Mouse (Mus musculus): ENCODE measurements at regions not wholly inside any gene's neighbourhood (a gene's known extent, or its start where the extent isn't known, plus 50 kb on each side); places are given as distances from the start of the nearest gene placed in this dataset.
A peak's percentile ranks its signal among the peaks of the same experiment; 100 is the strongest.

DNA sequence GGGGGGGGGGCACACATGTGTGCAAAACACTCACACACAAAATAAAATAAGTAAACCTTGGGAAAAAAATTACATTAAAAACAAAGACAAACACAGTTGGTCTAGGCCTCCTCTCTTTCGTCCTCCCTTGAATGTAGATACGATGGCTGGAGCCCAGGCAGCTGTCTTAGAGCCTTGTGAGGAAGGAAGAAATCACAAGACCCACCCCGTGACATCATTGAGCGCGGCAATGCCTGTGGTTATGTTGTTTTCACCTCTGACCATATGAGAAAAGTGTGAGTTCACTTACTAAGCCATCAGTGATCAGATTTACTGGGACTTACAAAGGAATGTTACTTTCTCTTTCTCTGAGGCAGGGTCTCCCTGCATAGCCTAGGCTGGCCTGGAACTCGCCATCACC is 64.8 kb upstream of the Slc6a6 start:
- no peak for DNase-seq

DNA sequence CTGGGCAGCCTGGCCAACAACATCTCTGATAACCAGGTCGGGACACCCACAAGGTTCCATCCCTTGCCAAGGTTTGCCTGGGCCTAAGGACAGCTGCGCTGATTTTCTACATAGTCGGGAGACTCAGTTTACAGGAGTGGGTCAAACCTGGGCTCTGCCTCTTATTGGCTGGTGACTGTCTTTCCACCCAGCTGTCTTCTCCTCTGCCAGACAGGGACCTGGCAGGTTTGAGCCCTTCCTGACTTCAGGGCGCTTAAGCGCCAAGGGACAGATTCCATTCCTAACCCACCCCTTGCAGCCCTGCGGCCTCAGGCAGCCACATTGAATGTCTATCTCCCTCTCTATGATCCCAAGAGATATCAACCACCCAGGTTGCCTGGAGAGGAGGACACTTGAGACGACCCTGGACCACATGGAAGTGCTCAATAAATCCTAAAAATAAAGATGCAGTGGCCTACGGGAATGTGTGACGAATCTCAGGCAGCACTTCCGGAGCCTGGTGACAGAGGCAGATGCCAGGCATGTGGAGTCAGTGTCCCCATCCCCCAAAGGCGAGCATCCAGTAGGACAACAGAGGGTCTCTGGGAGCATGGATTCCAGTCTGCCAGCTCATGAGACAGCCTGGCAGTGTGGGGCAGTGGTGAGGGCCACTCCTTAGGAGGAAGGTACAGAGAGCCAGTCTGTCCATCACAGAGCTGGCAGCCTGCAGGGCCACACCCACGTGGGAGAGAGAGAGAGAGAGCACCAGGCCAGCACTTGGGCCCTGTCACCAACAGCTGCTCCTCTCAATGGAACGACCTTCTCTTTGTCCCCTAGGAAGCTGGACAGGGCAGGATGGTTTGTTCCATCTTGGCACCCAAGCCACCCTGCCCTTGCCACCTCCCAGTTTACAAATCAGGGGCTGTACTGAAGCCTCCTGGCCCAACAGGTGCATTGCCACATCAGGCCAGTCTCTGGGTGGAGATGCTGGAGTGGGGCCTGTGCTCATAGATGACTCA is 63.8 kb upstream of the Slc6a6 start:
- peak; percentile 35 for DNase-seq

- no peak for DNase-seq
Observed at GRCm38 (mm10) chr6:91621437-91621836, 62.4 kb upstream of the Slc6a6 start.

GRCm38 (mm10) chr6:91622425-91622824 is 61.4 kb upstream of the Slc6a6 start:
- DNase-seq = no peak

- DNase-seq = no peak
Observed at GRCm38 (mm10) chr6:91623646-91624045, 60.2 kb upstream of the Slc6a6 start.

DNA sequence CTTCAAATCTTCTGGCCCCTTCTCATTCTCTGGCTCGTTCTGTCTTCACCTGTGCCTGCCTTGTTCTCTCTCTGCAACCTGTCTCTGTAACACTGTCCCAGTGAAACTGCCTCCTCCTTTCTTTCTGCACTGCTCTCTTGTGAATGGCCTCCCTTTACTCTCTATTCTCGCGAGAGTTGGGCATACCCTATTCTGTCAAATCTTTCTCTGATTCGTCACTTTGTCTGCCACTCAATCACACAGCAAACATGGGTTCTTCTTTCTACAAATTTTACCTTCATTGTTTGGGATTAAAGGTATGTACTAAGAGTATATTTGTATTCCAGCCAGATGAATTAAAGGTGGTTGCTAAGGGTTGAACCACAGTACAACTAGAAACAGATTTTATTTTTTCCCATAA is 54.6 kb upstream of the Slc6a6 start:
- no peak for DNase-seq

DNA sequence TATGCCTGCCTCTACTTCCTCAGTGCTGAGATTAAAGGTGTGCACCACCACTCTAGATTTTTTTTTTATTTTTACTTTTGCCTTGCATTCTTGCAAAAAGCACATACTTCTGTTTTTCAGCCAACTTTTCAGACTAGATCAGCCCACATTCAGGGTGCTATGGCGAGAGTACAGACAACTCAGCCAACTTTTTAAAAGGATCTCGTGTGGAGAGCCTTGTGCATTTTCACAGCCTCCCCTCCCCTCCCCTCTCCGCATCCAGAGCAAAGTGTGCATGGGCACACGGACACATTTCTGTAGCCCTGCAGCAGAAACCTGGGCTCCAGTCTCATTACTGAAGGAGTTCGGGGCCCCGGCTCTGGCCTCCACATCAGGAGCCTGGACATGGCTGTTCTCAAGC is 52.6 kb upstream of the Slc6a6 start:
- no peak for DNase-seq

All from heart, adult 18-20 months (tissue).